Mouse (Mus musculus) frontal cortex, postnatal 36 days (tissue): ENCODE measurements around the gene Dnah17.

Experiments used
- DNase-seq, 2 experiments: peaks; one replicate each; pipeline ENCODE4 v3.0.0; 2022; ENCODE audit warnings: low spot score in 2 of 2

The Dnah17 gene

GRCm38 (mm10) chr11:118130534-118130933 lies at the start of gene Dnah17:
Gene Dnah17 (minus strand): TSS chr11:118130634.
- DNase-seq = no peak

- DNase-seq = no peak
Observed at GRCm38 (mm10) chr11:118180199-118180598, 49.8 kb upstream of the Dnah17 start.

GRCm38 (mm10) chr11:118178236-118178635 lies 47.8 kb upstream of the Dnah17 start:
- no peak for DNase-seq

- DNase-seq = no peak
Observed at GRCm38 (mm10) chr11:118174752-118175151, 44.3 kb upstream of the Dnah17 start.

- DNase-seq = no peak
Observed at GRCm38 (mm10) chr11:118172768-118173167, 42.3 kb upstream of the Dnah17 start.

GRCm38 (mm10) chr11:118170333-118170732 lies 39.9 kb upstream of the Dnah17 start:
- no peak for DNase-seq

- DNase-seq = no peak
Observed at GRCm38 (mm10) chr11:118168714-118169113, 38.3 kb upstream of the Dnah17 start.

- no peak for DNase-seq
Observed at GRCm38 (mm10) chr11:118166626-118167025, 36.2 kb upstream of the Dnah17 start.

GRCm38 (mm10) chr11:118165681-118166080 lies 35.2 kb upstream of the Dnah17 start:
- DNase-seq = no peak

- DNase-seq = no peak
Observed at GRCm38 (mm10) chr11:118164566-118164965, 34.1 kb upstream of the Dnah17 start.

GRCm38 (mm10) chr11:118162245-118162644 lies 31.8 kb upstream of the Dnah17 start:
- no peak for DNase-seq

GRCm38 (mm10) chr11:118161240-118161639 lies 30.8 kb upstream of the Dnah17 start:
- no peak for DNase-seq

GRCm38 (mm10) chr11:118160763-118161162 lies 30.3 kb upstream of the Dnah17 start:
- DNase-seq = no peak

GRCm38 (mm10) chr11:118158753-118159152 lies 28.3 kb upstream of the Dnah17 start:
- DNase-seq = no peak

- DNase-seq = no peak
Observed at GRCm38 (mm10) chr11:118156480-118157060, 26.1 kb upstream of the Dnah17 start.

- no peak for DNase-seq
Observed at GRCm38 (mm10) chr11:118152964-118153363, 22.5 kb upstream of the Dnah17 start.

GRCm38 (mm10) chr11:118151423-118152180 lies 21.2 kb upstream of the Dnah17 start:
- no peak for DNase-seq

GRCm38 (mm10) chr11:118150115-118150701 lies 19.8 kb upstream of the Dnah17 start:
- DNase-seq = peak; percentile 68 to 80

GRCm38 (mm10) chr11:118147877-118148637 lies 17.6 kb upstream of the Dnah17 start:
- DNase-seq = no peak

GRCm38 (mm10) chr11:118146446-118146845 lies 16.0 kb upstream of the Dnah17 start:
- DNase-seq = no peak

GRCm38 (mm10) chr11:118145771-118146351 lies 15.4 kb upstream of the Dnah17 start:
- no peak for DNase-seq

- no peak for DNase-seq
Observed at GRCm38 (mm10) chr11:118145092-118145491, 14.7 kb upstream of the Dnah17 start.
